Mouse (Mus musculus) left cerebral cortex, adult 9 months (tissue): ENCODE measurements around the gene Zmym5.
"Not testable (repeated sequence)": the region's sequence is repeated elsewhere in the genome, so short reads cannot be mapped to it uniquely, and the experiment has no call there.

Source experiments
- DNase-seq, 2 experiments: peaks; one replicate each; pipeline ENCODE4 v3.0.0; 2022; ENCODE audit warnings: low spot score in 2 of 2

The Zmym5 gene

GRCm38 (mm10) chr14:56811701-56812339 lies at the start of gene Zmym5:
Zmym5 (minus strand) TSS chr14:56811716.
- peak; percentile 87 to 94 for DNase-seq

- no peak for DNase-seq
Observed at GRCm38 (mm10) chr14:56849681-56850080, 38.2 kb upstream of the Zmym5 start.

- no peak for DNase-seq
Observed at GRCm38 (mm10) chr14:56848322-56848721, 36.8 kb upstream of the Zmym5 start.

GRCm38 (mm10) chr14:56844507-56844906 lies 33.0 kb upstream of the Zmym5 start:
- no peak for DNase-seq

GRCm38 (mm10) chr14:56844033-56844432 lies 32.5 kb upstream of the Zmym5 start:
- DNase-seq: no peak

GRCm38 (mm10) chr14:56834576-56834975 lies 23.1 kb upstream of the Zmym5 start:
- DNase-seq: not testable (repeated sequence)

- not testable (repeated sequence) for DNase-seq
Observed at GRCm38 (mm10) chr14:56833211-56833610, 21.7 kb upstream of the Zmym5 start.

GRCm38 (mm10) chr14:56832563-56833113 lies 21.1 kb upstream of the Zmym5 start:
- DNase-seq: no peak

GRCm38 (mm10) chr14:56832147-56832546 lies 20.6 kb upstream of the Zmym5 start:
- DNase-seq: no peak

GRCm38 (mm10) chr14:56830491-56831045 lies 19.1 kb upstream of the Zmym5 start:
- DNase-seq: no peak

- no peak for DNase-seq
Observed at GRCm38 (mm10) chr14:56824562-56824961, 13.0 kb upstream of the Zmym5 start.

- DNase-seq: no peak
Observed at GRCm38 (mm10) chr14:56817616-56818015, 6.1 kb upstream of the Zmym5 start.

- DNase-seq: no peak
Observed at GRCm38 (mm10) chr14:56817131-56817530, 5.6 kb upstream of the Zmym5 start.

GRCm38 (mm10) chr14:56816541-56816940 lies 5.0 kb upstream of the Zmym5 start:
- DNase-seq: no peak

GRCm38 (mm10) chr14:56812520-56813036 lies 1.1 kb upstream of the Zmym5 start:
- DNase-seq: peak; percentile 74 to 89

GRCm38 (mm10) chr14:56810781-56811690 lies 480 bp downstream of the Zmym5 start:
- peak in 1 of 2 experiments; percentile 19 for DNase-seq

- DNase-seq: peak in 1 of 2 experiments; percentile 48
Observed at GRCm38 (mm10) chr14:56793243-56793642, 18.3 kb downstream of the Zmym5 start.

- DNase-seq: no peak
Observed at GRCm38 (mm10) chr14:56784575-56784974, 26.9 kb downstream of the Zmym5 start.

- no peak for DNase-seq
Observed at GRCm38 (mm10) chr14:56778933-56779300, 32.6 kb downstream of the Zmym5 start.

GRCm38 (mm10) chr14:56778200-56778932 lies 33.1 kb downstream of the Zmym5 start, which contains the start of gene Pspc1:
Pspc1 (minus strand) TSS chr14:56778316.
- DNase-seq: peak; percentile 91 to 98
